Mouse (Mus musculus): ENCODE data around the gene Pacsin3. TPM values are rescaled to one million over a fixed set of nuclear protein-coding genes. Genes with fewer than 3 reads are reported as not detected.
A peak's percentile ranks its signal among the peaks of the same experiment; 100 is the strongest.

Gene Pacsin3
- total RNA-seq, 2 experiments from 2014 or later = 26.8 to 31.6 TPM

DNA sequence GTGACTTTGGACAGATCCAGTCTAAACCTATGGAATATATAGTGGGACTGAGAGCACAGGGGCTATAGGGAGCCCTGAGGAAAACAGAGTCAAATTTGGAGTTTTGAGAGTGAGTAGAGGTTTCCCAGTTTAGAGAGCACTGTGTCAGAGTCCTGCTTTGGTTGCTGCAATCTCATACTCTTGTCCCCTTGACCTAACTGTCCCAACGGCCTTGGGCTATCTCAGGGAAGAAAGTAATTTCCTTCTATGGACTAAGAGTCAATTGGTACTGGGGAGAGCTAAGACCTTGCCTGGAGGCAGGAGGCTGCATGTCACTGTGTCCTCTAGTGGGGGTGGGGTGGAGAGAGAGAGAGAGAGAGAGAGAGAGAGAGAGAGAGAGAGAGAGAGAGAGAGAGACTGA lies 3.1 kb downstream of the Pacsin3 start:
- no peak for DNase-seq (ENCODE audit: low spot score in 2 of 2)

DNA sequence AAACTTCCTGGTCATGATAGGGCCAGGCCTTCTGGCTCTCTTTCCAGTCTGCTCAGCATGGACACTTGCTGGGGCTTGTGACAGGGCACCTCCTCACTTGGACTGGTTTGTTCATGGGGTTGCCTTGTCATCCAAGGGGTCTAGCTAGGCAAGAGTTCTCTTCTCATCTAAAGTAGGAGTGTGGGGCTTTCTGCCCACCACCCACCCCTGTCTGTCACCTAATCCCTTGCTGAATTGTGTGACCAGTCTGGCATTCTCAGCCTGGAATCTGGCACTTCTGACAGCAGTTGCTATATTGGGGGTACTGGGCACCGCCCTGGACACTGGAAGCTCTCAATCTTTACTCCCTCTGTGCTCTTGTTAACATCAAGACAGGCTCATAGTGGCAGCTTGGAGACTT lies 3.7 kb downstream of the Pacsin3 start:
- no peak for DNase-seq (ENCODE audit: low spot score in 2 of 2)

GRCm38 (mm10) chr2:91263692-91264660 lies 8.2 kb downstream of the Pacsin3 start:
- no peak for DNase-seq (ENCODE audit: low spot score in 2 of 2)

DNA sequence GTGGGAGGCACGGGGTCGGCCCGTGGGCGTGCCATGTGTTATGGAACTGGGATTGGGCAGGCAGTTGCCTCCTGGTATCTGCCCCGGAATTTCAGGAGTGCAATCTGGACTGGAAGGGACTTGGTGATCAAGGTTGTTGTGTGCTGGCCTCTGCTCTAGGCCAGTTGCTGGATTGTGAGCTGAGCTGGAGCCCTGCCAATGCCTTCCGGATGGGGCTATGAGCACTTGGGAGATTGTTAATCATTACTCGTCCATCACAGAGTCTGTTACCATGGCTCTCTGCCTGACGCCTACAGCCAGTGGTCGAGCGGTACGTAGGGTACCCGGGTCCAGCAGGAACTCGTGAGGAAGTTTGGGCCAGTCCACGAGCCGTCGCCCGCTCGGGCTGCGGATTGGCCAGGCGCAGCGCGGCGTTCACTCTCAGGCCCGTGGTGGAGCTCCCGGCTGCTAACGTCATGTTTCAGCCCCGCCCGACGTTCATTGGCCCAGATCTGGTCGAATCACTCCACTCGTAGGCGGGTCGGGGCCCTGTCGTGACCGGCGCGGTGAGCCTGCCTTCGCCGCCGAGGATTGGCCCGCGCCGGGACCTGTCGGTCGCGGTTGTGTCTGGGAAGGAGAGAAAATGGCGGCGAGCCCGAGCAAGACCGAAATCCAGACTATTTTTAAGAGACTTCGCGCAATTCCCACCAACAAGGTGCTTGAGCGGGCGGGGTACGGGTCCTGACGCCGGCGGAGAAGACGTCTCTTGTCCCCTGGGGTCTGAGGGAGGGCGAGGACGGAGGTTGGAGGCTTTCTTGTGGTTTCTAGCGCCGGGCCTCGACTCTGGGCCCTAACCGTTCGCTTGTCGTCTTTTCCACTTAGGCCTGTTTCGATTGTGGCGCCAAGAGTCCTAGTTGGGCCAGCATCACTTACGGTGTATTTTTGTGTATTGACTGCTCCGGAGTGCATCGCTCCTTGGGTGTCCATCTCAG lies 9.2 kb downstream of the Pacsin3 start, which contains the start of gene Arfgap2:
Arfgap2 (plus strand) TSS at position 264 of the 971 bp plus-strand sequence.
- peak; percentile 98 to 99 for DNase-seq (ENCODE audit: low spot score in 2 of 2)

GRCm38 (mm10) chr2:91268042-91268441 lies 12.3 kb downstream of the Pacsin3 start:
- no peak for DNase-seq (ENCODE audit: low spot score in 2 of 2)

GRCm38 (mm10) chr2:91268706-91269105 lies 13.0 kb downstream of the Pacsin3 start:
- no peak for DNase-seq (ENCODE audit: low spot score in 2 of 2)

- DNase-seq (ENCODE audit: low spot score in 2 of 2) = no peak
Measured at GRCm38 (mm10) chr2:91269687-91270133, 14.0 kb downstream of the Pacsin3 start.

DNA sequence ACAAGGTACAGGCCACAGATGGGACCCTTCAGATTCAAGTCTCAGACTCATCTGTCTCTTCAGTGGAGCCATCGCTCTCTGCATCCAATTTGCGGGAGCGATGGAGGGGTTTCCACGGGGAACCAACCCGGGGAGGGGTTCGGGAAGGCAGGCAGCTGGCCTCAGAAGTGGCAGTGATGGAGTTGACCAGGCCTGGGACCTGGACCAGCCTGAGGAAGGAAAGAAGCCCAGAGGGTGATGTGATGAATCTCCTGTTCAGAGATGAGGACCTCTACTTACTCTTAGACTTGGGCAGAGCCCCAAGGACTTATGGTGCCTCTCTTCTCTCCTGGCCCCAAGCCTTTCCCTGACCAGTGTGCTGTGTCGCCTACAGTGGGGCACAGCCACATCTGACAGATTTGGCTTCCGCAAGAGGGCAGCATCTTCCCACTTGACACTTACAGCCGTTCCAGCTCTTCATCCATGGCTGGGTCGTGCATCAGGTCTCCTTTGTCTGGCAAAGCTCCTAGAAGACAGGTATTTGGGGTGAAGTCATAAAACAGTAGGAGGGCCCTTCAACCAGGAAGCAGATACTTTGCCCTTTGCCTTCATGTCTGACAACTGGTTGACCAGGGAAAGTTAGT lies 23.1 kb downstream of the Pacsin3 start:
- DNase-seq (ENCODE audit: low spot score in 2 of 2) = peak in 1 of 2 experiments; percentile 64

DNA sequence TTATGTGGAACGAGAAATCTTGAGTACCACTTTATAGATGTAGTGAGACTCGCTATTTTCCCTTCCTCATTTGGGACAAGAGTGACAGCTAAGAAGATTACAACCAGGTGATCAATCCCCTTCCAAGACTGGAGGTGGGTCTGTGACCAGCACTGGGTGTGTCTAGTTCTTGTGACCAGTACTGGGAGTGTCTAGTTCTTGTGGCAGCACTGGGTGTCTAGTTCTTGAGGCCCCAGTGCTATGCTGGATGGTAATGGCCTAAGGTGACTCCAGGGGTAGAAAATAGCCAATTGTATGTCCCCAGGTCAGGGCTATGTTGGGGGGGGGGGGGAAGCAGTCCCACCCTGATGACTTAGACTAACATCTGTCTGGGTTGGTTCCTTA lies 23.6 kb downstream of the Pacsin3 start:
- DNase-seq (ENCODE audit: low spot score in 2 of 2) = no peak

- no peak for DNase-seq (ENCODE audit: low spot score in 2 of 2)
Measured at GRCm38 (mm10) chr2:91281366-91281765, 25.6 kb downstream of the Pacsin3 start.

GRCm38 (mm10) chr2:91283972-91284371 lies 28.2 kb downstream of the Pacsin3 start:
- no peak for DNase-seq (ENCODE audit: low spot score in 2 of 2)

GRCm38 (mm10) chr2:91284375-91285199 lies 28.8 kb downstream of the Pacsin3 start:
- peak in 1 of 2 experiments; percentile 67 for DNase-seq (ENCODE audit: low spot score in 2 of 2)

DNA sequence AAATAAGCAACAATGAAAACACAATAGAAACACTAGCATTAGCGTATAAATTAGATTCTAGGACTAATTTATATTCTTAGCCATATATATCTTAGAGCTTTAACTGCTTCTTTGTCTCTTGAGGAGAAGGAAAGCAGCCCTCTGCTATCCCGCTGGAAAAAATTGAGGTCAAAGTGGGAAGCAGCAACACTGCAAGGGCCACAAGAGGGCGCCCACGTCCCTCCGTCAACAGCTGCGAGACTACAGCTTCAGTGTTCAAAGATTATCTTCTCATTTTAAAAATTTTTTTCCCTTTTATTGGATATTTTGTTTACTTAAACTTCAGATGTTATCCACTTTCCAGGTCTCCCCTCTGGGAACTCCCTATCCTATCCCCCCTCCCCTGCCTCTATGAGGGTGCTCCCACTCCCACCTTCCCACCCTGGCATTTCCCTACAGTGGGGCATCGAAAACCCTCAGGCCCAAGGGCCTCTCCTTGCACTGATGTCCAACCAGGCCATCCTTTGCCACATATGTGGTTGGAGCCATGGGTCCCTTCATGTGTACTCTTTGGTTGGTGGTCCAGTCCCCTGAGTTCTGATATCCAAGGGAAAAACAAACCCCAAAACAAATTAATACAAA lies 30.2 kb downstream of the Pacsin3 start:
- DNase-seq (ENCODE audit: low spot score in 2 of 2) = peak; percentile 72 to 90

- DNase-seq (ENCODE audit: low spot score in 2 of 2) = no peak
Measured at GRCm38 (mm10) chr2:91287563-91287962, 31.8 kb downstream of the Pacsin3 start.

DNA sequence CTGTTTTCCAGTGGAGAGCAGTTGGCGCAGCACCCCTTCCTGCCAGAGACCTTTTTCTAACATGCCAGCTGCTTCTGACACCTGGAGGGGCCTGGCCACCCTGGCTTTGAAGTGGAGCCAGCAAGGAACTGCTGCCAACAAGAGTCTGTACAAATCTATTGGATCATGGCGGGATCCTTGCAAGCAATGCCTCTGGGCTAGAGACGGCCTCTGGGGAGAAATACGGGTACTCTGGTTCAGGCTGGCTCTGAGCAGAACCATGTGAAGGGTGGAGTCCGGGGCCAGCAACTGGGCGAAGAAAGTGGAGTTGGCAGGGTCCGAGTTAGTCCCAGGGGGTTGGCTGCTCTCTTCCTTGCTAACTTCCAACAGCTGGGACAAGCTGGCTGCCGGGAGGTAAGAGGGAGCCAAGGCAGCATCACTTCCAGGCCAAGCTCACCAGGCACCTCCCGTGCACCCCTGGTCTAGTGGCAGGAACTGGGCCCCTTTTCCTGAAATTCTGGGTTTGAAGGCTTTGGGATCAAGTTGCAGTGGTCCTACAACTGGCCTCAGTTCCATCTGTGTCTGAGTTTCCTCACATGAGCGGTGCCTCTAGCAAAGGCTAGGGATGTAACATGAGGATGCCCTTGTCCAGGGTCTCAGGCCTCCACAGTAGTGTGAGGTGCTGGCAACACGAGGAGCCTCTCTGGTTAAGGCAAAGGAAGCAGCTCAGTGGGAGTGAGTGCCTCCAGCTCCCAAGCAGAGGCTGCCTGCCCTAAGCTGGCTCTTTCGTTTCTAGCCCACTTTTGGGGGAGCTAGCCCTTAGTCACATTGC lies 35.6 kb downstream of the Pacsin3 start:
- DNase-seq (ENCODE audit: low spot score in 2 of 2) = no peak

DNA sequence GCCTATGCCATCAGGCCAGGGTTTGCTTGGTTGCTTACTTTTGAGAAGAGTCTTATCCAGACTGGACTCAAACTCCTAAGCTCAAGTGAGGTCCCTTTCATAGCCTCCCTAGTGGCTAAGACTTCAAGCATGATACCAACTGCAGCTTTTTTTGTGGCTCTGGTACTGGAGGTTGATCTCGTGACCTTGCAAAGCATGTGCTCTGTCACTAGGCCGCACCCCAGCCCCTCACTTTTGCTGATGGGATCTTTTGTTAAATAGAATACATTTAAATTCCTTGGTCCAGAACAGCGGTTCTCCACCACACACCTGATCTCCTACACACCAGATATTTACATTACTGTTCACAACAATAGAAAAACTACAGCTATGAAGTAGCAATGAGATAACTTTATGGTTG lies 38.5 kb downstream of the Pacsin3 start:
- no peak for DNase-seq (ENCODE audit: low spot score in 2 of 2)

DNA sequence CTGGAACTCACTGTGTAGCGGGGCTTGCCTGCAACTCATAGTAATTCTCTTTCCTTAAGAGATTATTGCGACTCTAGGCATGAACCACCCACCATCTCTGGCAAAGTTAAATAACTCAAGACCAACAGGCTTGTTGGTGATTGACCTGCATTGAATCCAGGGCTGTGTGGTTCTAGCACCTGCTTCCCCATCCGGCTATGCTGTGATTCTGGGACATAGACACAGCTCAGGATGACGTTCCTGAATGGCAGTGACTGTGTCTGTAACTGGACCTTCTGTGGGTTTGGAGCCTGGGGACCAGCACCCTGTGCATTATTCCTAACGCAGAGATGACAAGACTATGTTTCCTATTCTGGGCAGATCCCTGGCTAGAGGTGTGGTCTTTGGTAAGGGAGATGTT lies 40.1 kb downstream of the Pacsin3 start:
- DNase-seq (ENCODE audit: low spot score in 2 of 2) = no peak

- DNase-seq (ENCODE audit: low spot score in 2 of 2) = no peak
Measured at GRCm38 (mm10) chr2:91299156-91299555, 43.4 kb downstream of the Pacsin3 start.

GRCm38 (mm10) chr2:91300784-91301183 lies 45.0 kb downstream of the Pacsin3 start:
- no peak for DNase-seq (ENCODE audit: low spot score in 2 of 2)

Data from layer of hippocampus, adult 18-20 months (tissue).